Mouse (Mus musculus) CH12.LX (cell line): Measurements from ENCODE around the gene Cdca7. TPM values are rescaled to one million over a fixed set of nuclear protein-coding genes. Genes with fewer than 3 reads are reported as not detected.

ENCODE experiments used
- DNase-seq: peaks from one replicate; pipeline ENCODE4 v3.0.0-alpha.2; 2013; ENCODE audit errors: extremely low read depth
- H3K27ac ChIP-seq: 2 replicates; pipeline ENCODE4 v1.5.1; 2012; ENCODE audit warnings: low read depth, mild to moderate bottlenecking, control low read depth, moderate library complexity; ENCODE audit not compliant: insufficient read depth
- H3K27me3 ChIP-seq: replicated peaks from 2 replicates; pipeline ENCODE3; 2012; ENCODE audit warnings: inconsistent platforms
- H3K36me3 ChIP-seq, 2 experiments: replicated peaks in 1 of 2; 2 replicates each; pipeline versions ENCODE3 to v1.6.1; 2012; ENCODE audit warnings: inconsistent platforms in 1 of 2, low read length in 1 of 2, mild to moderate bottlenecking in 1 of 2, mixed read lengths in 1 of 2, moderate library complexity in 1 of 2; ENCODE audit not compliant: control insufficient read depth in 1 of 2, insufficient read depth in 1 of 2
- H3K4me1 ChIP-seq, 2 experiments: 2 replicates each; pipeline ENCODE4 v1.6.1; 2012; ENCODE audit warnings: inconsistent platforms in 1 of 2, moderate library complexity in 1 of 2; ENCODE audit not compliant: insufficient read depth in 2 of 2, control insufficient read depth in 1 of 2
- H3K4me2 ChIP-seq: 2 replicates; pipeline ENCODE4 v1.6.1; 2012; ENCODE audit warnings: low read depth, mild to moderate bottlenecking, control low read depth; ENCODE audit not compliant: poor library complexity, insufficient read depth, severe bottlenecking
- H3K4me3 ChIP-seq, 3 experiments: fragments of 150-350 bp in 1 of 3; sonication (generic) in 1 of 3; replicated peaks in 1 of 3; 2 replicates each; pipeline versions ENCODE3 to v1.5.1; 2011 to 2012; ENCODE audit warnings: low read depth in 2 of 3, low read length in 2 of 3, mild to moderate bottlenecking in 2 of 3, moderate library complexity in 2 of 3, control low read depth in 1 of 3, improper control_type of control experiment in 1 of 3, inconsistent platforms in 1 of 3, mixed read lengths in 1 of 3; ENCODE audit not compliant: poor library complexity in 1 of 3
- H3K79me2 ChIP-seq: replicated peaks from 2 replicates; pipeline ENCODE4 v1.6.1; 2012; ENCODE audit warnings: mild to moderate bottlenecking, moderate library complexity; ENCODE audit not compliant: control insufficient read depth, poor library complexity, insufficient read depth, severe bottlenecking; ENCODE audit errors: extremely low read depth
- H3K9ac ChIP-seq: 2 replicates; pipeline ENCODE4 v1.6.1; 2012; ENCODE audit warnings: low read depth, mild to moderate bottlenecking, control low read depth, moderate library complexity; ENCODE audit not compliant: insufficient read depth
- H3K9me3 ChIP-seq: replicated peaks from 2 replicates; pipeline ENCODE3; 2012; ENCODE audit warnings: low read length, inconsistent platforms, mixed read lengths
- BHLHE40 ChIP-seq: IDR thresholded peaks from 2 replicates; pipeline ENCODE4 v1.6.1; 2011; ENCODE audit warnings: mild to moderate bottlenecking, low read depth, low read length, improper control_type of control experiment
- CHD1 ChIP-seq: IDR thresholded peaks from 2 replicates; pipeline ENCODE4 v1.6.1; 2012; ENCODE audit warnings: low read depth, low read length, improper control_type of control experiment, inconsistent platforms
- CTCF ChIP-seq, 2 experiments: IDR thresholded peaks in 1 of 2; conservative IDR thresholded peaks in 1 of 2; 2 replicates each; pipeline ENCODE4 v1.5.1; 2011 to 2012; ENCODE audit warnings: low read depth in 2 of 2, low read length in 2 of 2, improper control_type of control experiment in 1 of 2, inconsistent platforms in 1 of 2, mild to moderate bottlenecking in 1 of 2, moderate library complexity in 1 of 2
- E2F4 ChIP-seq: IDR thresholded peaks from 2 replicates; pipeline ENCODE4 v1.6.1; 2011; ENCODE audit warnings: low read depth, low read length, improper control_type of control experiment; ENCODE audit not compliant: insufficient replicate concordance
- EP300 ChIP-seq: IDR thresholded peaks from 2 replicates; pipeline ENCODE4 v1.6.1; 2011; ENCODE audit warnings: low read length, improper control_type of control experiment
- ETS1 ChIP-seq: conservative IDR thresholded peaks from 2 replicates; pipeline ENCODE4 v1.6.1; 2012; ENCODE audit warnings: low read depth, mild to moderate bottlenecking, inconsistent platforms, low read length, improper control_type of control experiment, moderate library complexity
- GABPA ChIP-seq: IDR thresholded peaks from 2 replicates; pipeline ENCODE4 v1.6.1; 2012; ENCODE audit warnings: low read depth, low read length, improper control_type of control experiment, inconsistent platforms; ENCODE audit not compliant: insufficient replicate concordance
- HCFC1 ChIP-seq: IDR thresholded peaks from 2 replicates; pipeline ENCODE4 v1.6.1; 2012; ENCODE audit warnings: low read depth, mild to moderate bottlenecking, inconsistent platforms, low read length, improper control_type of control experiment
- JUND ChIP-seq: conservative IDR thresholded peaks from 2 replicates; pipeline ENCODE4 v1.6.1; 2011; ENCODE audit warnings: low read depth, low read length, improper control_type of control experiment
- KAT2A ChIP-seq: IDR thresholded peaks from 2 replicates; pipeline ENCODE4 v1.6.1; 2012; ENCODE audit warnings: low read length, improper control_type of control experiment, inconsistent platforms; ENCODE audit not compliant: insufficient replicate concordance
- MAFK ChIP-seq: IDR thresholded peaks from 2 replicates; pipeline ENCODE4 v1.6.1; 2011; ENCODE audit warnings: low read length, improper control_type of control experiment; ENCODE audit not compliant: insufficient replicate concordance
- MAX ChIP-seq: IDR thresholded peaks from 2 replicates; pipeline ENCODE4 v1.6.1; 2011; ENCODE audit warnings: low read length, improper control_type of control experiment
- MEF2A ChIP-seq: IDR thresholded peaks from 2 replicates; pipeline ENCODE4 v1.6.1; 2014; ENCODE audit warnings: low read depth, mild to moderate bottlenecking, inconsistent platforms, low read length, improper control_type of control experiment, borderline replicate concordance
- MXI1 ChIP-seq: IDR thresholded peaks from 2 replicates; pipeline ENCODE4 v1.6.1; 2011; ENCODE audit warnings: mild to moderate bottlenecking, low read depth, low read length, improper control_type of control experiment
- MYC ChIP-seq: IDR thresholded peaks from 2 replicates; pipeline ENCODE4 v1.6.1; 2011; ENCODE audit warnings: low read depth, mild to moderate bottlenecking, improper control_type of control experiment, low read length
- NELFE ChIP-seq: IDR thresholded peaks from 2 replicates; pipeline ENCODE4 v1.6.1; 2011; ENCODE audit warnings: low read depth, low read length, improper control_type of control experiment
- POLR2A ChIP-seq: IDR thresholded peaks from 2 replicates; pipeline ENCODE4 v1.6.1; 2011; ENCODE audit warnings: low read depth, mild to moderate bottlenecking, improper control_type of control experiment, low read length
- POLR2AphosphoS2 ChIP-seq: IDR thresholded peaks from 2 replicates; pipeline ENCODE4 v1.6.1; 2011; ENCODE audit warnings: low read depth, low read length, improper control_type of control experiment
- RAD21 ChIP-seq: IDR thresholded peaks from 2 replicates; pipeline ENCODE4 v1.6.1; 2011; ENCODE audit warnings: low read depth, mild to moderate bottlenecking, low read length, improper control_type of control experiment, moderate library complexity
- RCOR1 ChIP-seq: conservative IDR thresholded peaks from 2 replicates; pipeline ENCODE4 v1.6.1; 2012; ENCODE audit warnings: low read depth, mild to moderate bottlenecking, inconsistent platforms, low read length, improper control_type of control experiment
- UBTF ChIP-seq: IDR thresholded peaks from 2 replicates; pipeline ENCODE4 v1.6.1; 2012; ENCODE audit warnings: low read depth, mild to moderate bottlenecking, inconsistent platforms, low read length, improper control_type of control experiment, moderate library complexity
- USF2 ChIP-seq: conservative IDR thresholded peaks from 2 replicates; pipeline ENCODE4 v1.6.1; 2011; ENCODE audit warnings: low read depth, low read length, improper control_type of control experiment
- ZKSCAN1 ChIP-seq: IDR thresholded peaks from 2 replicates; pipeline ENCODE4 v1.6.1; 2012; ENCODE audit warnings: low read depth, inconsistent platforms, low read length, improper control_type of control experiment, borderline replicate concordance
- ZMIZ1 ChIP-seq: IDR thresholded peaks from 2 replicates; pipeline ENCODE4 v1.6.1; 2012; ENCODE audit warnings: low read depth, mild to moderate bottlenecking, inconsistent platforms, low read length, improper control_type of control experiment
- dilution Hi-C: fragments of 300-500 bp; cut with MboI; formaldehyde crosslinking; loops from 2 replicates; pipeline ENCODE4 v1.14.3; 2020; ENCODE audit warnings: low sequenced_read_pairs; ENCODE audit not compliant: extremely low pct_unique_long_range_greater_than_20kb, extremely low pct_ligation_motif_present
- in situ Hi-C: fragments of 300-500 bp; cut with MboI; formaldehyde crosslinking; loops from 3 replicates; pipeline ENCODE4 v1.14.3; 2019; ENCODE audit warnings: low sequenced_read_pairs, low pct_ligation_motif_present, low pct_unique_long_range_greater_than_20kb, mixed read lengths
- polyA plus RNA-seq: library from polyadenylated mRNA; unstranded; fragments of >175 nt; gene quantifications from 2 replicates; pipeline ENCODE4 v1.2.1, GENCODE M21; 2012; ENCODE audit warnings: low read depth; ENCODE audit not compliant: insufficient read length
- total RNA-seq, 2 experiments: library from RNA; depleted of rRNA; stranded (reverse); fragments of 300-350 nt in 1 of 2; fragments of >200 nt in 1 of 2; gene quantifications; 2 replicates each; pipeline ENCODE4 v1.2.3; 2012 to 2014

Gene Cdca7
- total and polyA plus RNA-seq, 3 experiments: 83.5 to 202 (median 114) TPM

- Histone ChIP-seq H3K27me3 (no peaks in the 10 kb centered on the region), H3K79me2 (no peaks in the 10 kb centered on the region), H3K4me1 (peaks cover 4 to 13% of the 10 kb centered on the region in 2 experiments; a peak in 3 of 4 replicates), H3K9me3 (no peaks in the 10 kb centered on the region), H3K36me3 (peaks cover 3 to 24% of the 10 kb centered on the region in 2 experiments), H3K4me3 (no peak overlapping the region), H3K27ac (no peak overlapping the region), H3K9ac (no peak overlapping the region)
- DNase-seq: no peak
- dilution Hi-C loops: no loop called here
- in situ Hi-C loops: no loop called here
- TF ChIP-seq ETS1: no peak
- no peak for TF ChIP-seq JUND
- TF ChIP-seq MYC: no peak
- TF ChIP-seq ZMIZ1: no peak
- TF ChIP-seq POLR2AphosphoS2: no peak
- TF ChIP-seq EP300: no peak
- TF ChIP-seq E2F4: no peak
- no peak for TF ChIP-seq MEF2A
- TF ChIP-seq GABPA: no peak
- TF ChIP-seq RAD21: no peak
- no peak for TF ChIP-seq BHLHE40
- no peak for TF ChIP-seq USF2
- TF ChIP-seq RCOR1: no peak
- no peak for TF ChIP-seq UBTF
- TF ChIP-seq MAFK: no peak
- TF ChIP-seq, all 38 proteins: peak for 0
- no peak overlapping the region for H3K4me2 ChIP-seq
Measured at GRCm38 (mm10) chr2:72438941-72439533, 36.9 kb upstream of the Cdca7 start.

GRCm38 (mm10) chr2:72441010-72441409, 34.9 kb upstream of the Cdca7 start:
- H3K4me1 ChIP-seq: peaks cover 4 to 15% of the 10 kb centered on the region in 2 experiments; a peak in 3 of 4 replicates
- in situ Hi-C loops (no loop called here), dilution Hi-C loops (no loop called here)
- no peaks in the 10 kb centered on the region for H3K9me3 ChIP-seq
- no peak overlapping the region for H3K4me2 ChIP-seq
- no peaks in the 10 kb centered on the region for H3K79me2 ChIP-seq
- peaks cover 3 to 21% of the 10 kb centered on the region in 2 experiments for H3K36me3 ChIP-seq
- H3K9ac ChIP-seq: no peak overlapping the region
- H3K27ac ChIP-seq: no peak overlapping the region
- no peak overlapping the region for H3K4me3 ChIP-seq
- DNase-seq: no peak
- TF ChIP-seq POLR2A (no peak), RCOR1 (no peak), MXI1 (no peak), MYC (no peak), RAD21 (no peak), CTCF (conservative IDR thresholded peaks at IDR 0.05 in 1 of 2, IDR thresholded peaks at IDR 0.05 in 1 of 2; ENCODE audit: low read depth in 2 of 2, low read length in 2 of 2) (no peak), ZKSCAN1 (no peak), GABPA (no peak), NELFE (no peak), MAFK (no peak), POLR2AphosphoS2 (no peak), KAT2A (no peak), ZMIZ1 (no peak), HCFC1 (no peak), JUND (no peak), MAX (no peak), UBTF (no peak), BHLHE40 (no peak), CHD1 (no peak)
- no peaks in the 10 kb centered on the region for H3K27me3 ChIP-seq
